Mouse (Mus musculus) adrenal gland, postnatal 10 days (tissue): ENCODE results near the gene Cct6b. TPM values are rescaled to one million over a fixed set of nuclear protein-coding genes. Genes with fewer than 3 reads are reported as not detected.
"Not testable (repeated sequence)": the region's sequence is repeated elsewhere in the genome, so short reads cannot be mapped to it uniquely, and the experiment has no call there.

Experiments used
- DNase-seq: peaks from one replicate; pipeline ENCODE4 v3.0.0; 2021; ENCODE audit warnings: mixed read lengths
- total RNA-seq, 2 experiments: library from RNA; stranded (reverse); gene quantifications; 2 replicates each; pipeline ENCODE4 v1.2.3; 2021

Cct6b gene
- total RNA-seq, 2 experiments from 2014 or later, result 0.58 to 0.60 TPM

DNA sequence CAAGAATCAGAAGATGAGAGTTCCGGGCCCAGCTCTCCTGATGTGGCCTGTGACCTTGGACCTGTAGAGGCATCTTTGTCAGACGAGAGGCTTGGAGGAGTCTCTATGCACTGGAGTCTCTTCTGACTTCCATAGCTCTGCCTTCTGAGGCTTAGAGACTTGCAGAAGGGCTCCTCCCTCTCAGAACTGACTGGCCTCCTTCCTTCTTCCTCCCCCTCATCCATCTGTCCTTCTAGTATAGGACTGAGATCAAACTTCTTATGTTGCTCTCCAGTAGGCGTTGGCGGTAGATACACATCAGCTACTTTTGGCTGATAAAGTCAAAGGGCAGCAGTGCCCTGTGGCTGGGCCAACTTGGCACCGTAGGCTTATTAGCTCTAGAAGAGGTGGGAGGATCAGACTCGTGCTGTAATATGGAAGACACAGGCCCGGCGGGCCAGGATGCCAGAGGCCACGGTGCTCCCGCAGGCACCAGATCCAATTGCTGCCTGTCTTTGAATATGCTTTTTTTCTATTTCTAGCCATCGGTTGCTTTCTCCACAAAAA, 64.2 kb downstream of the Cct6b start:
- DNase-seq, result no peak

DNA sequence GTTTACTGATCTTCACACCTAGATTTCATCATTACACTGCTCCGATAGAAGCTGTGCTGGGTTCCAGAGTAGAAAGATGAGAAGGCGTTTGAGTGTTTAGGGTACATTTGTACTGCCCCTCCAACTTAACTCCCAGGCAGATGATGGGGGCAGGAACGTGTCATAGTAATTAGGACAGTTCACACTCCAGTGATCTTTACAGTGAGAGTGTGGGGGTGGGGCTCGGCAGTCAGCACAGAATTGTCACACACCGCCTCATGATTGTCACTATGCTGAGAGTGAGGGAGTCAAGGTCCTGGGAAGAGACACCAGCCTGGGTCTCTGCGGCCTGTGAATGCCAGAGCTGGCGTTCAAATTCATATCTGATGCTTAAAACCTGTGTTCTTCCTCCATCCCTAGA, 68.2 kb downstream of the Cct6b start:
- no peak for DNase-seq

DNA sequence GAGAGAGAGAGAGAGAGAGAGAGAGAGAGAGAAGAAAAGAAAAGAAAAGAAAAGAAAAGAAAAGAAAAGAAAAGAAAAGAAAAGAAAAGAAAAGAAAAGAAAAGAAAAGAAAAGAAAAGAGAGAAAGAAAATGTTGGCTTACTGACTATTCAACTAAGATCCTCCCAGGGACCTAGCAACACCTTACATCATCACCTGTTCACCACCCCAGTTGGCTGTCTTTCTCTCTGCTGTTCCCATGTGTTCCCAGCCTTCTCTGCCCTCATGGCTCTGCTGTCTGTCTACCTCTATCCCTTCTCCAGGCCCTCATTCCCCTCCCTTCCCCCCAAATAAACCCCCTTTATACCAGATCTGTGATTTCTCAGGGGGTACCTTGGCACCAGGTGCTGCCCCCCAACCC, 69.2 kb downstream of the Cct6b start:
- not testable (repeated sequence) for DNase-seq

DNA sequence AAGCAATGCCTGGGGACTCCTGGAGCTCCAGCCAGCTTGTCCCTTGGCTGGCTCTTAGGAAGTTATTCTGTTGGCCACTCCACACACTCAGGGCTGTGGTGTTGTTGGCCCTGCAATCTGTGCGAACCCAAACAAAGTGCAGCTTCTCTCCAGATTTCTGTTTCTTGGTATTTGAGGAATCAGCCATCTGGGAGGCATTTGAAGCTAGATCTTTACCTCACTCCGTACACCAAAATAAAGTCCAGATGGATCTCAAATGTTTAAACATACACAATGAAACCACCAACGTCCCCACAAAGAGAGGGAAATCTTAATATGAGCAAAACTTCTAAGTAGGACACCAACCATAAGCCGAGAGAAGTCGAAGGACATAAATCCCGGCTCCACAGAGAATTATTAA, 71.5 kb downstream of the Cct6b start:
- no peak for DNase-seq

DNA sequence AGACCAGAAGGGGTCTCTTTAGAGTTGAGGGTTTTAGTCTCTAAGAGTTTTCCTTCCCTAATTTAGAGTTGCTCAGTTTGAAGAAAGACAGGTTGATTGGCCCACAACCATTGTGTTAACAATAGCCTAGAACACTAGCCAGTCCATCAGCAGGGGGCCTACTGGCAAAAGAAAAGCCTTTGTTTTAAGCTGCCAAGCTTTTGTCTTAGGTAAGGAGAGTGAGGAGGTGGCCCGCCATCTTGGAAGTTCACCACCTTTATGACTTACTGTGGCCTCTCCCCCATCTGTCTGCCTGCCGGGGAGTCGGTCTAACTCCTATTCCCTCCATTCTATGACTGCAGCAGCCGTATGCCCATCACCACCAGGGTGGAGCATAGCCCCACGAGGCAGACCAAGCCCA, 73.6 kb downstream of the Cct6b start:
- DNase-seq, result no peak

DNA sequence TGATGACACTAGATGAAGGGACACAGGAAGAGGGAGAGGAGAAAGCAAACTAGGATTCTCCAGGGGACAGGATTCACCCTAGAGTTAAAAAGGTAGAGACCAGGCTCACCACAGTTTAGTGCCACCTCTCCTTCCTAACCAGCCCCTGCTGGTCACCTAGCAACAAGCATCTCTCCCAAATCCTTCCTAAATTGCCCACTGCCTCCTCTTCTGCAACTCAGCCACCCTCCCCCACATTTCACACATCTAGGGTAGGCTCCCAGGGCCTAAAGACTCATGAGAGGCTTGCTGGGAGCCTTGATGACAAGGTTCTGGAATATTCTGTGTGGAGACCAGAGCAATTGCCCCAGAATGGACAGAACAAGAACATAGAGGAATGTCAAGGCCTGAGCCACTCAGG, 76.5 kb downstream of the Cct6b start:
- DNase-seq, result no peak

DNA sequence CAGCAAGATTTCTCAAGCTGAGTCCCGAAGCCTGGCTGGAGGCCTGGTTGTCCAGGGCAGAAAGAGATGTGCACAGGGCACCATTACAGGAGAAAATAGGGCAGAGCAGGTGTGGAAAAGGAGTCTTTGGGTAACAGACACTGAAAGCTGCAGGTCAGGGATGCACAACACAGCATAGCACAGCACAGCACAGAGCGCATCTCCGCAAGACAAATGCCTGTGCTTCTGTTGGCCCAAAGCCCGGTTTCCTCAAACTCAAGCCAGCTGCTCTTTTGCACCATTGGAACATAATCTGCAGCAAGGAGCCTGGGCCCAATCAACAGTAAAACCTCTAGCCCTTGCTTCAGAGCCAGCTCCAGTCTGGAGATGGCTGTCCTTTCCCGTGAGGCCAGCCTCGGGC, 79.4 kb downstream of the Cct6b start:
- peak; percentile 70 for DNase-seq

DNA sequence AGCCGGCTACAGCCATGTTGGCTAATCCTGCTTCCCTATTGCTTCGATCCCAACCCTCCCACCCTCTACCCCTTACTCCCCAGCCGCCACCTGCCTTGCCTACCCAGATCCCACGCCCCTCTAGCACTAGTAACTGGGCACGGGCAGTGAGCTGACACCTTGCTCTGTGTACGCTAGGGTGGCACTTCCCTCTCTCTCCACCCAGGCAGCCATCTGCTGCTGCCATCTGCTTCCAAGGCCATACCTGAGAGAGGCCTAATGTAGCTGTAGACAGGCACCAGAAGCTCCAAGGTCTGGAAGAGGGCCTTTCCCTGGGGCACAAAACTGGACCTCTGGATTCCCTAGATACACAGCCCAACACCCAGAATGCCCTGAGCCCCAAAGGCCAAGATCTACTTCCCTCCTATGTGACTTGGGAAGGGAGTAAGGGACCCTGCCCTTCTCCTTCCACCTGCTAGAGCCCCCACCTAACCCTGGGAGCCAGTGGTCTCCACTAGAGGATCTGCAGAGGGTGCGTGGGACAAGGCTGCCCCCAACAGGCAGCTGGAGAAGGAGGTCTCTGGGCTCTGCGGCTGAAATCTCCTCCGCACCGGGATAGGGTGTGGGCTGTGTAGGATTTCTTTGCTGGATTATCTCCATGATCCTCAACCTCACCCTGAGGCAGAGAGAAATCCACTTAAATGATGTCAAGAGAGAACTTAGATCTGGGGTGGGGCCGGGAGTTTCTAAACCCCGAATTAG, 80.2 kb downstream of the Cct6b start:
- peak; percentile 19 for DNase-seq

DNA sequence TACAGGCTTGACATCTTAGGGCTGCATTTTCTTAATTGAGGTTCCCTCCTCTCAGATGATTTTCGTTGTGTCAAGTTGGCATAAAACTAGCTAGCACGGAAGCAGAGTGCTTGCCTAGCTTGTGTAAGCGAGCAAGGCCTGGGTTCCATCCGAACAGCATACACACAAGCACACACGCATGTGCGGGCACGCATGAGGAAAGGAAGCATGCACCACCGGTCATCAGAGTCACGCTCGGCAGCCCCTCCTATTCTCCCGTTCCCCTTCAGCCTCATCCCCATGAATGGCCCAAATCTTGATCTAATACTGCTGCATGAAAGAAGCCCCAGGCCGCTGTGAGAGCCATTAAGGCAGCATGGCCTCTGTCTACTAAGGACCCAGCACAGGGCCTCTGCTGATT, 85.6 kb downstream of the Cct6b start:
- no peak for DNase-seq

Other genes with a start within 250 kb of the Cct6b start
- 10 to 100 TPM; 17.7 to 20.8 TPM for gene Zfp830, start within 50 bp of the Cct6b start, total RNA-seq
- gene Lig3, start 16.8 kb upstream of the Cct6b start, total RNA-seq, result 10 to 100 TPM; 19.8 to 22.1 TPM
- 10 to 100 TPM in 1 of 2 experiments, 1 to 10 TPM in 1; 9.2 to 11.2 TPM for gene Rffl, start 106.9 kb upstream of the Cct6b start, total RNA-seq
- gene Rad51d, start 126.3 kb upstream of the Cct6b start, total RNA-seq, result 10 to 100 TPM; 14.8 to 19.3 TPM
- gene Fndc8, start 127.8 kb upstream of the Cct6b start, total RNA-seq, result under 1 TPM in 1 of 2 experiments, not detected in 1; 0.30 TPM
- 10 to 100 TPM; 18.6 to 22.0 TPM for gene Nle1, start 144.1 kb upstream of the Cct6b start, total RNA-seq
- gene Unc45b, start 146.2 kb upstream of the Cct6b start, total RNA-seq, result 10 to 100 TPM; 18.7 to 30.4 TPM
- gene Slfn5, start 187.0 kb upstream of the Cct6b start, total RNA-seq, result 10 to 100 TPM; 46.0 to 46.6 TPM
- 10 to 100 TPM in 1 of 2 experiments, 1 to 10 TPM in 1; 8.0 to 12.0 TPM for gene Slfn9, start 227.5 kb upstream of the Cct6b start, total RNA-seq